Mouse (Mus musculus) MEL (cell line): ENCODE results near the gene Tmbim4. TPM values are rescaled to one million over a fixed set of nuclear protein-coding genes. Genes with fewer than 3 reads are reported as not detected.

Source experiments
- DNase-seq: peaks from one replicate; pipeline ENCODE4 v3.0.0; 2011; ENCODE audit warnings: low read depth, low spot score
- H3K27ac ChIP-seq: 2 replicates; pipeline ENCODE4 v1.5.1; 2012; ENCODE audit warnings: low read depth, mild to moderate bottlenecking, control low read depth, low read length, moderate library complexity; ENCODE audit not compliant: control insufficient read depth
- H3K27me3 ChIP-seq, 2 experiments: fragments of 150-350 bp in 1 of 2; sonication (generic) in 1 of 2; 2 replicates each; pipeline ENCODE4 v1.6.1; 2012; ENCODE audit warnings: low read length in 2 of 2, mild to moderate bottlenecking in 2 of 2, improper control_type of control experiment in 1 of 2, moderate library complexity in 1 of 2; ENCODE audit not compliant: insufficient read depth in 2 of 2, control insufficient read depth in 1 of 2
- H3K36me3 ChIP-seq, 2 experiments: 2 replicates each; pipeline ENCODE4 v1.6.1; 2012 to 2014; ENCODE audit warnings: low read length in 2 of 2, improper control_type of control experiment in 1 of 2, inconsistent platforms in 1 of 2, mild to moderate bottlenecking in 1 of 2; ENCODE audit not compliant: insufficient read depth in 2 of 2, control insufficient read depth in 1 of 2
- H3K4me1 ChIP-seq, 2 experiments: fragments of 150-350 bp in 1 of 2; sonication (generic) in 1 of 2; 2 replicates each; pipeline ENCODE4 v1.6.1; 2012; ENCODE audit warnings: low read length in 2 of 2, improper control_type of control experiment in 1 of 2, mild to moderate bottlenecking in 1 of 2; ENCODE audit not compliant: insufficient read depth in 2 of 2, control insufficient read depth in 1 of 2
- H3K4me3 ChIP-seq, 2 experiments: fragments of 150-350 bp in 1 of 2; sonication (generic) in 1 of 2; 2 replicates each; pipeline ENCODE4 v1.5.1; 2012; ENCODE audit warnings: low read depth in 2 of 2, low read length in 2 of 2, mild to moderate bottlenecking in 2 of 2, moderate library complexity in 2 of 2, control low read depth in 1 of 2, improper control_type of control experiment in 1 of 2; ENCODE audit not compliant: control insufficient read depth in 1 of 2, insufficient read depth in 1 of 2
- H3K79me2 ChIP-seq: 2 replicates; pipeline ENCODE4 v1.6.1; 2012; ENCODE audit warnings: mild to moderate bottlenecking, low read length, moderate library complexity; ENCODE audit not compliant: control insufficient read depth, poor library complexity, insufficient read depth
- H3K9ac ChIP-seq: 2 replicates; pipeline ENCODE4 v1.6.1; 2012; ENCODE audit warnings: low read depth, mild to moderate bottlenecking, control low read depth, low read length, moderate library complexity; ENCODE audit not compliant: control insufficient read depth, poor library complexity, severe bottlenecking
- H3K9me3 ChIP-seq: fragments of 150-350 bp; sonication (generic); replicated peaks from 2 replicates; pipeline ENCODE4 v1.6.1; 2012; ENCODE audit warnings: mild to moderate bottlenecking, low read length, improper control_type of control experiment, moderate library complexity; ENCODE audit not compliant: insufficient read depth
- BHLHE40 ChIP-seq: IDR thresholded peaks from 2 replicates; pipeline ENCODE4 v1.6.1; 2012; ENCODE audit warnings: low read depth, mild to moderate bottlenecking, inconsistent platforms, low read length, improper control_type of control experiment, borderline replicate concordance
- CHD1 ChIP-seq: IDR thresholded peaks from 2 replicates; pipeline ENCODE4 v1.6.1; 2012; ENCODE audit warnings: low read depth, mild to moderate bottlenecking, inconsistent platforms, low read length, improper control_type of control experiment
- CHD2 ChIP-seq: IDR thresholded peaks from 2 replicates; pipeline ENCODE4 v1.6.1; 2011; ENCODE audit warnings: low read length, improper control_type of control experiment
- CTCF ChIP-seq, 3 experiments: IDR thresholded peaks in 2 of 3; conservative IDR thresholded peaks in 1 of 3; 2 replicates each; pipeline ENCODE4 v1.5.1; 2011 to 2012; ENCODE audit warnings: low read length in 3 of 3, low read depth in 2 of 3, mild to moderate bottlenecking in 2 of 3, improper control_type of control experiment in 1 of 3, inconsistent platforms in 1 of 3, mixed read lengths in 1 of 3, moderate library complexity in 1 of 3; ENCODE audit not compliant: control insufficient read depth in 1 of 3, insufficient read depth in 1 of 3, poor library complexity in 1 of 3, severe bottlenecking in 1 of 3
- E2F4 ChIP-seq: IDR thresholded peaks from 2 replicates; pipeline ENCODE4 v1.6.1; 2011; ENCODE audit warnings: low read depth, low read length, improper control_type of control experiment, borderline replicate concordance
- ELF1 ChIP-seq: IDR thresholded peaks from 2 replicates; pipeline ENCODE4 v1.6.1; 2014; ENCODE audit warnings: low read depth, mild to moderate bottlenecking, inconsistent platforms, low read length, improper control_type of control experiment, moderate library complexity
- EP300 ChIP-seq, 2 experiments: IDR thresholded peaks; 2 replicates each; pipeline ENCODE4 v1.6.1; 2011; ENCODE audit warnings: improper control_type of control experiment in 2 of 2, low read length in 2 of 2, low read depth in 1 of 2, mild to moderate bottlenecking in 1 of 2
- GABPA ChIP-seq: IDR thresholded peaks from 2 replicates; pipeline ENCODE4 v1.6.1; 2012; ENCODE audit warnings: low read depth, mild to moderate bottlenecking, inconsistent platforms, low read length, improper control_type of control experiment, moderate library complexity
- GATA1 ChIP-seq: IDR thresholded peaks from 2 replicates; pipeline ENCODE4 v1.6.1; 2011; ENCODE audit warnings: low read depth, low read length, improper control_type of control experiment
- HCFC1 ChIP-seq: IDR thresholded peaks from 2 replicates; pipeline ENCODE4 v1.6.1; 2012; ENCODE audit warnings: low read depth, mild to moderate bottlenecking, inconsistent platforms, low read length, improper control_type of control experiment, moderate library complexity
- JUND ChIP-seq: IDR thresholded peaks from 2 replicates; pipeline ENCODE4 v1.6.1; 2011; ENCODE audit warnings: low read depth, mild to moderate bottlenecking, improper control_type of control experiment, low read length
- KAT2A ChIP-seq: conservative IDR thresholded peaks from 2 replicates; pipeline ENCODE4 v1.6.1; 2012; ENCODE audit warnings: low read depth, low read length, improper control_type of control experiment, inconsistent platforms
- MAX ChIP-seq: IDR thresholded peaks from 2 replicates; pipeline ENCODE4 v1.6.1; 2011; ENCODE audit warnings: low read length, improper control_type of control experiment
- MAZ ChIP-seq: IDR thresholded peaks from 2 replicates; pipeline ENCODE4 v1.6.1; 2012; ENCODE audit warnings: low read depth, mild to moderate bottlenecking, inconsistent platforms, low read length, improper control_type of control experiment
- MEF2A ChIP-seq: IDR thresholded peaks from 2 replicates; pipeline ENCODE4 v1.6.1; 2014; ENCODE audit warnings: low read depth, mild to moderate bottlenecking, inconsistent platforms, low read length, improper control_type of control experiment; ENCODE audit not compliant: poor library complexity, insufficient replicate concordance, severe bottlenecking; ENCODE audit errors: extremely low read depth
- MXI1 ChIP-seq: IDR thresholded peaks from 2 replicates; pipeline ENCODE4 v1.6.1; 2011; ENCODE audit warnings: mild to moderate bottlenecking, low read depth, low read length, improper control_type of control experiment
- MYB ChIP-seq: IDR thresholded peaks from 2 replicates; pipeline ENCODE4 v1.6.1; 2011; ENCODE audit warnings: mild to moderate bottlenecking, low read depth, low read length, improper control_type of control experiment
- MYC ChIP-seq: IDR thresholded peaks from 2 replicates; pipeline ENCODE4 v1.6.1; 2011; ENCODE audit warnings: low read depth, mild to moderate bottlenecking, low read length, improper control_type of control experiment, moderate library complexity
- NRF1 ChIP-seq: IDR thresholded peaks from 2 replicates; pipeline ENCODE4 v1.6.1; 2014; ENCODE audit warnings: low read depth, mild to moderate bottlenecking, inconsistent platforms, low read length, improper control_type of control experiment, moderate library complexity; ENCODE audit not compliant: poor library complexity, insufficient read depth, severe bottlenecking
- POLR2A ChIP-seq, 2 experiments: IDR thresholded peaks; 2 replicates each; pipeline ENCODE4 v1.6.1; 2011 to 2012; ENCODE audit warnings: low read length in 2 of 2, mild to moderate bottlenecking in 2 of 2, control low read depth in 1 of 2, improper control_type of control experiment in 1 of 2, low read depth in 1 of 2, moderate library complexity in 1 of 2; ENCODE audit not compliant: control insufficient read depth in 1 of 2, insufficient read depth in 1 of 2, poor library complexity in 1 of 2
- POLR2AphosphoS2 ChIP-seq: IDR thresholded peaks from 2 replicates; pipeline ENCODE4 v1.6.1; 2011; ENCODE audit warnings: low read length, improper control_type of control experiment
- POLR2AphosphoS5 ChIP-seq: IDR thresholded peaks from 2 replicates; pipeline ENCODE4 v1.6.1; 2012; ENCODE audit warnings: low read depth, borderline replicate concordance, mild to moderate bottlenecking, inconsistent platforms, low read length, moderate library complexity, mixed read lengths
- RAD21 ChIP-seq: IDR thresholded peaks from 2 replicates; pipeline ENCODE4 v1.6.1; 2011; ENCODE audit warnings: mild to moderate bottlenecking, low read depth, low read length, improper control_type of control experiment
- RCOR1 ChIP-seq: IDR thresholded peaks from 2 replicates; pipeline ENCODE4 v1.6.1; 2012; ENCODE audit warnings: low read depth, mild to moderate bottlenecking, inconsistent platforms, low read length, improper control_type of control experiment
- SIN3A ChIP-seq: IDR thresholded peaks from 2 replicates; pipeline ENCODE4 v1.6.1; 2012; ENCODE audit warnings: low read length, improper control_type of control experiment, inconsistent platforms
- SMC3 ChIP-seq: IDR thresholded peaks from 2 replicates; pipeline ENCODE4 v1.6.1; 2011; ENCODE audit warnings: low read depth, low read length, improper control_type of control experiment
- TAL1 ChIP-seq: IDR thresholded peaks from 2 replicates; pipeline ENCODE4 v1.6.1; 2012; ENCODE audit warnings: mild to moderate bottlenecking, inconsistent platforms, low read length, moderate library complexity, mixed read lengths
- TBP ChIP-seq: IDR thresholded peaks from 2 replicates; pipeline ENCODE4 v1.8.0; 2011; ENCODE audit warnings: low read depth, low read length, improper control_type of control experiment
- TCF12 ChIP-seq: IDR thresholded peaks from 2 replicates; pipeline ENCODE4 v1.6.1; 2014; ENCODE audit warnings: low read depth, mild to moderate bottlenecking, inconsistent platforms, low read length, improper control_type of control experiment, moderate library complexity
- UBTF ChIP-seq: IDR thresholded peaks from 2 replicates; pipeline ENCODE4 v1.6.1; 2012; ENCODE audit warnings: low read depth, mild to moderate bottlenecking, inconsistent platforms, low read length, improper control_type of control experiment, moderate library complexity, borderline replicate concordance; ENCODE audit not compliant: insufficient read depth
- USF1 ChIP-seq: IDR thresholded peaks from 2 replicates; pipeline ENCODE4 v1.6.1; 2014; ENCODE audit warnings: low read depth, mild to moderate bottlenecking, inconsistent platforms, low read length, improper control_type of control experiment, moderate library complexity
- USF2 ChIP-seq, 2 experiments: IDR thresholded peaks; 2 replicates each; pipeline ENCODE4 v1.6.1; 2011 to 2012; ENCODE audit warnings: improper control_type of control experiment in 2 of 2, low read length in 2 of 2, borderline replicate concordance in 1 of 2, inconsistent platforms in 1 of 2, low read depth in 1 of 2, mild to moderate bottlenecking in 1 of 2; ENCODE audit not compliant: insufficient read depth in 1 of 2
- ZC3H11A ChIP-seq: IDR thresholded peaks from 2 replicates; pipeline ENCODE4 v1.6.1; 2012; ENCODE audit warnings: low read depth, mild to moderate bottlenecking, inconsistent platforms, low read length, improper control_type of control experiment
- ZKSCAN1 ChIP-seq: IDR thresholded peaks from 2 replicates; pipeline ENCODE4 v1.6.1; 2012; ENCODE audit warnings: low read depth, mild to moderate bottlenecking, inconsistent platforms, low read length, improper control_type of control experiment, moderate library complexity
- ZMIZ1 ChIP-seq: IDR thresholded peaks from 2 replicates; pipeline ENCODE4 v1.6.1; 2012; ENCODE audit warnings: low read depth, mild to moderate bottlenecking, inconsistent platforms, low read length, improper control_type of control experiment, moderate library complexity
- ZNF384 ChIP-seq: IDR thresholded peaks from 2 replicates; pipeline ENCODE4 v1.6.1; 2012; ENCODE audit warnings: low read depth, mild to moderate bottlenecking, inconsistent platforms, low read length, improper control_type of control experiment
- polyA plus RNA-seq, 2 experiments: library from polyadenylated mRNA; stranded (reverse) in 1 of 2; unstranded in 1 of 2; fragments of >175 nt in 1 of 2; fragments of >200 nt in 1 of 2; gene quantifications; 2 replicates each; pipeline versions ENCODE4 v1.2.1 to v1.2.4; 2012; ENCODE audit warnings: low replicate concordance in 2 of 2, low read depth in 1 of 2; ENCODE audit not compliant: insufficient read length in 2 of 2, insufficient read depth in 1 of 2, missing spikeins in 1 of 2
- total RNA-seq: library from RNA; depleted of rRNA; stranded (reverse); fragments of 300-350 nt; gene quantifications from 2 replicates; pipeline ENCODE4 v1.2.3, GENCODE M21; 2012

Tmbim4 gene
- total and polyA plus RNA-seq, 3 experiments: 52.5 to 80.3 TPM; not detected in 1

DNA sequence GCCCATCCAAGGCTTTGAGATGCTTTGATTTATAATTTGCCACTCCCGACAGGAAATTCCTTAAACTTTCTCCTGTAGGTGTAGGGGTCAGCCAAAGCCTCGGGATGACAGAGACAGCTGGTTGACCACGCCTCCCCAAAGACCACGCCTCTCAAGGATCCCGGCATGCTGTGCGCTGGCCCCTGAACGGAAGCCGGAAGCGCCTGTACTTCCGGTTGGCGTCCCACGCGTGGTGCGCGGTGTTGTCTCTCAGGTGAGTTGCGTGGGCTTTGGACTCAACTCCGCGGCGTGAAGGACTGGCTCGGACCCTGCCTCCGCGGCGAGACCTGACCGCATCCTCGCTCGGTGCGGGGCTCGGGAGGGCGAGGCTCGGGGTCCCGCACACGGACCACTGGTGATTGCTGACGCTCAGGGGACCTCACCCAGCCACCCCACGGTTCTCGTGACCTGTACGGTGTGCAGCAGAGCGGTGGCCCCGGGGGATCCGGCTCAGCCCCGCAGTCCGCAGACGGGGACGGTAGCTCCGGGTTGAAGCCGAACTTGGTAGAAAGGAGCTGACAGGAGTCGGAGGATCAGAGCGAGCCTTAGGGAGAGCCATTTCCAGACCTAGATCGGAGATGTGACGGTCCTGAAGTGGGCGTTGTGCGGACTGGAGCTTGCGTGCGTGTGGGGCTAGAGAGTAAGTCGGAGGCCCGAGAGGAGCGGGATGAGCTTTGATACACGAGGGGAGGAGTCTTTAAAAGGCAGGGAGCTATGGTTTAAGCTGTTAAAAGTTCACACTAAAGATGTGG is 25.7 kb downstream of the Tmbim4 start, which contains the start of gene Llph:
Gene Llph, plus strand, starts transcription at position 200 of the 791 bp plus-strand sequence.
- Histone ChIP-seq H3K79me2 (peaks cover 25% of the 10 kb centered on the region), H3K4me1 (peaks cover 0 to 10% of the 10 kb centered on the region in 2 experiments; a peak in 3 of 4 replicates), H3K36me3 (peaks cover 7 to 14% of the 10 kb centered on the region in 2 experiments), H3K27ac (peak within 1 kb of the TSS; percentile 60), H3K9me3 (no peaks in the 10 kb centered on the region), H3K27me3 (no peaks in the 10 kb centered on the region), H3K9ac (peak within 1 kb of the TSS; percentile 89), H3K4me3 (peak within 1 kb of the TSS; percentile 89 to 90)
- DNase-seq: peak; percentile 89
- TF ChIP-seq SMC3 (no peak), KAT2A (no peak; the same call in 1 of the 2 replicates), UBTF (no peak), BHLHE40 (no peak), JUND (no peak), MYB (no peak), HCFC1 (peak; percentile 90), TAL1 (no peak), MXI1 (peak; percentile 96), ZC3H11A (no peak), E2F4 (no peak), ZMIZ1 (no peak; the same call in 1 of the 2 replicates), USF1 (no peak), SIN3A (peak; percentile 97), ZKSCAN1 (no peak), ZNF384 (no peak), TCF12 (peak; percentile 34; the same call in 1 of the 2 replicates), NRF1 (no peak), MEF2A (no peak), CHD2 (no peak), EP300 (IDR thresholded peaks at IDR 0.05; ENCODE audit: low read depth in 1 of 2, low read length in 2 of 2) (no peak), POLR2AphosphoS5 (no peak), USF2 (IDR thresholded peaks at IDR 0.05; ENCODE audit: borderline replicate concordance in 1 of 2, insufficient read depth in 1 of 2, low read depth in 1 of 2, low read length in 2 of 2) (no peak), GATA1 (no peak), ELF1 (peak; percentile 99), MAX (peak; percentile 89), MYC (peak; percentile 93), POLR2AphosphoS2 (peak; percentile 77; the same call in 1 of the 2 replicates), MAZ (no peak), CTCF (IDR thresholded peaks at IDR 0.05 in 2 of 3, conservative IDR thresholded peaks at IDR 0.05 in 1 of 3; ENCODE audit: control insufficient read depth in 1 of 3, insufficient read depth in 1 of 3, low read depth in 2 of 3, low read length in 3 of 3, poor library complexity in 1 of 3, severe bottlenecking in 1 of 3) (no peak), GABPA (no peak), TBP (peak; percentile 50; the same call in 1 of the 2 replicates), RCOR1 (no peak), RAD21 (no peak), CHD1 (no peak), POLR2A (IDR thresholded peaks at IDR 0.05; ENCODE audit: control insufficient read depth in 1 of 2, insufficient read depth in 1 of 2, low read depth in 1 of 2, low read length in 2 of 2, poor library complexity in 1 of 2) (peak; percentile 73 to 90)
